Mouse (Mus musculus): ENCODE measurements around the gene Vasp.

- no peak for TF ChIP-seq CTCF (IDR thresholded peaks at IDR 0.05; ENCODE audit: borderline replicate concordance, control insufficient read depth, extremely low read depth, insufficient read depth, low read length, poor library complexity)
- no peak for TF ChIP-seq POLR2A (IDR thresholded peaks at IDR 0.05; ENCODE audit: control insufficient read depth, extremely low read depth, insufficient read depth, low read length, poor library complexity)
Observed at GRCm38 (mm10) chr7:19284763-19285162, 13.1 kb upstream of the Vasp start.

All from thymus, adult 2 months (tissue).